Mouse (Mus musculus): ENCODE results near the gene Grip1. TPM values are rescaled to one million over a fixed set of nuclear protein-coding genes. Genes with fewer than 3 reads are reported as not detected.

Gene Grip1
- polyA plus RNA-seq, 1 experiment from 2014 or later = 1.7 TPM

DNA sequence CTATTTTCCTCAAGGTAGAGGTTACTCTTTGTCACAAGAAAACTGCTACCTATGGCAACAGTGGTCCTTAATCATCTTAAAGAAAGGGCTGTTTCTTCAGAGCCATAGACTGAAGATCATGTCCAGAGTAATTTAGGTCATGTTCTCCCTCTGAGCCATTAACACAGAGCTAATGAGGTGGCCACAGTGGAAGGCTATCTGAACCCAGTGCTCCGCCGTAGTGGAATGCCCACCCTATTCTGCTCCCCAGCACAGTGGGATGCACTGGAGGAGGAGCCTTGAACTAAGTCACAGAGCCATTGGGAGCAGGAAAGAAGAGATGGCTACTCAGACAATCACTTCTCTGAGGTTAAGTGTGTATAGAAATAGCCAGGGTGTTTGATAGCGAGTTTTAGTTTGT lies 133.3 kb downstream of the Grip1 start:
- Histone ChIP-seq H3K9ac (no peak overlapping the region), H3K9me3 (no peaks in the 10 kb centered on the region), H3K4me2 (replicated peaks) (no peak overlapping the region), H3K4me3 (replicated peaks) (no peak overlapping the region), H3K36me3 (no peaks in the 10 kb centered on the region), H3K27ac (no peak overlapping the region), H3K27me3 (replicated peaks) (no peaks in the 10 kb centered on the region), H3K4me1 (replicated peaks) (no peaks in the 10 kb centered on the region)
- whole genome bisulfite sequencing = 89% methylated on average over 3 of the region's 3 CpGs
- ATAC-seq = no peak

DNA sequence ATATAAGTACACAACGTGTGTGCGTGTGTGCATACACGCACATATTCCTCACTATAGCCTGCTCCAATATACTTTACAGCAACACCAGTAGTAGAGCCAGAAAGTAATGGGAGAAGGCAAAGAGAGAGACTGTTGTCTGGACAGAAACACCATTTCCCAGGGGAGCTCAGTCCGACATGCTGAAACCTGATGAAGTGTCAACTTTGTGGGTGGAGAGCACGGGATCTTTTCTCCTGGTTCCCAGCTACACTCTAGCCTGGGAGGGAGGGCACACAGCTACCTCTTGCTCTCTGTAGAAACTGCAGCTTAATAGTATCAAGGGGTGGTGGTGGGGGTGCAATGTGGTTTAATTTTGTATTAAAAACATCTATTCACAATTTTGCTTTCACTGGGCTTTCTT lies 143.2 kb downstream of the Grip1 start:
- no peaks in the 10 kb centered on the region for H3K27me3 ChIP-seq (replicated peaks)
- H3K27ac ChIP-seq = no peak overlapping the region
- H3K9me3 ChIP-seq = no peaks in the 10 kb centered on the region
- no peak for ATAC-seq
- 75% methylated on average over 5 of the region's 5 CpGs for WGBS
- H3K36me3 ChIP-seq = no peaks in the 10 kb centered on the region
- no peak overlapping the region for H3K9ac ChIP-seq
- no peak overlapping the region for H3K4me2 ChIP-seq (replicated peaks)
- H3K4me3 ChIP-seq (replicated peaks) = no peak overlapping the region
- H3K4me1 ChIP-seq (replicated peaks) = no peaks in the 10 kb centered on the region

DNA sequence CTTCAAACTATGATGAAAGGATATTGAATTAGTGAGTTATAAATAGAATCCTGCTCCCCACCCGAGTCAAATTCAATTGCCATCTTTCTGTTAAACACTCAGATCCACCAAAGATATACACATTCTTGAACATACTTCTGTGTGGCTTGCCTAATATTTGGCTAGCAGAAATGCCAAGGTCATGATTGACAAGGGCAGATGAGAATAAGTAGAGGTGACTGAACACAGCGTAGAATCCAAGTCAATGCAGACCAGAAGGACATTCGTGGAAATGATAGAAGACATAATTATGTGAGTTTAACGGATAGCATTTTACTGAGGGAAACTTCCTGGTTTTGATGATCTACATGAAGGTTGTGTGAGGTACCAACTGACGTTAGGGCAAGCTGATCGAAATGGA lies 153.9 kb downstream of the Grip1 start:
- Histone ChIP-seq H3K4me1 (replicated peaks) (no peaks in the 10 kb centered on the region), H3K4me2 (replicated peaks) (no peak overlapping the region), H3K9me3 (no peaks in the 10 kb centered on the region), H3K36me3 (no peaks in the 10 kb centered on the region), H3K27ac (no peak overlapping the region), H3K4me3 (replicated peaks) (no peak overlapping the region), H3K9ac (no peak overlapping the region), H3K27me3 (replicated peaks) (no peaks in the 10 kb centered on the region)
- ATAC-seq = no peak
- WGBS = 83% methylated on average over 6 of the region's 6 CpGs

DNA sequence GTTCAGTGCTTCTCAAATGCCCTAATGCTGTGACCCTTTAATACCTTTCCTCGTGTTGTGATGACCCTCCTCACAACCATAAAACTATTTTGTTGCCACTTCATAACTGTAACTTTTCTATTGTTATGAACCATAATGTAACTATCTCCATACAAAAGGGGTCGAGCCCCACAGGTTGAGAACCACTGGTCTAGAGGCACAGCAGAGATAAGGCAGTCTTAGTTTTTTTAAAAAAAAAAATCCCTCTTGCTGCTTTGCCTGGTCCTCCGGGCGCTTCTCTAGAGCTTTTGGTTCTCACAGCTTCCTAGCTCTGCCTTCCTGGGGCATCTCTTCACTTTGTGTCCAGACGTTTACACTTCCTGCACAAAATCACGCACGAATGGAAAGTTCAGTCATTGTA lies 155.4 kb downstream of the Grip1 start:
- no peak overlapping the region for H3K4me2 ChIP-seq (replicated peaks)
- H3K4me3 ChIP-seq (replicated peaks) = no peak overlapping the region
- no peak overlapping the region for H3K9ac ChIP-seq
- WGBS = 79% methylated on average over 7 of the region's 7 CpGs
- no peaks in the 10 kb centered on the region for H3K27me3 ChIP-seq (replicated peaks)
- no peaks in the 10 kb centered on the region for H3K36me3 ChIP-seq
- ATAC-seq = no peak
- no peak overlapping the region for H3K27ac ChIP-seq
- no peaks in the 10 kb centered on the region for H3K9me3 ChIP-seq
- H3K4me1 ChIP-seq (replicated peaks) = no peaks in the 10 kb centered on the region

DNA sequence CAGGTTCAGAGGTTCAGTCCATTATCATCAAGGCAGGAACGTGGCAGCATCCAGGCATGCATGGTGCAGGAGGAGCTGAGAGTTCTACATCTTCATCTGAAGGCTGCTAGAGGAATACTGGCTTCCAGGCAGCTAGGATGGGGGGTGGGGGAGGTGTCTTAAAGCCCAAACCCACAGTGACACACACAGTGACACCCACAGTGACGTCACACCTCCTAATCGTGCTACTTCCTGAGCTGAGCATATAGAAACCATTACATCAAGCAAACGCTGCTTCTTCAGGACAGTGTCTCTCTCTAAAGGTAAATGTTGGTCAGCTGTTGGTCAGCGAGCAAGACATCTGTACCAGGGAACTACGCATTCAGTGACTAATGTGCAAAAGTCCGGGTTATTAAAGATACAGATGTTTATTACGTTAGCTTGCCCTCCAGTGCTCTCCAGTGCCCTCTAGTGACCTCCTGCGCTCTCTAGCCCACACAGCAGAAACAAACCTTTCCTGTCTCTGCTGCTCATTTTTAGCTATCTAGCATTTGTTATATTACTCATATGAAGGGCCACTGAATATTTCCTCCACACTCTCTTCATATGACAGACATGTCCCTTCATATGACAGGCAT lies 156.8 kb downstream of the Grip1 start:
- 54% methylated on average over 9 of the region's 9 CpGs for WGBS
- Histone ChIP-seq H3K9me3 (no peaks in the 10 kb centered on the region), H3K4me1 (replicated peaks) (peaks cover 4% of the 10 kb centered on the region), H3K27ac (no peak overlapping the region), H3K4me3 (replicated peaks) (no peak overlapping the region), H3K9ac (no peak overlapping the region), H3K27me3 (replicated peaks) (no peaks in the 10 kb centered on the region), H3K36me3 (no peaks in the 10 kb centered on the region), H3K4me2 (replicated peaks) (peak overlapping the region; percentile 22; the same call in 1 of the 2 replicates)
- no peak for ATAC-seq

DNA sequence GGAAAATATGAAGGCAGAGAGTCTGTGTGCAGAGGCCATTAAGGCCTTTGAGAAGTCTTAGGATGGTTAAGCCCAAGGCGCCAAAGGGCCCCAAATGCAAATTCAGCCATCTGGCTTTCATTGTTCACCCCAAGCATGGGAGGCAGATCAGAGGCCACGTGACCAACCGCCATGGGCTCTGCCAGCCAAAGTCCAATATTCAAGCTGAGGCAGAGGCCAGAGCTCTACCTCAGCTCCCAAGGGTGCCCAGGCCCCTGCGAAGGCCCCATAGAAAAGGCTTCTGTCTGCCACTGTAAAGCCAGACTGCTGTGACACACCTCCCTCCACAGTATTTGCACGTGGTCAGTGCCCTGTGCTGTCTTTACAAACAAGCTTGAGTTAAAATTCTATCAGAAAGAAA lies 158.4 kb downstream of the Grip1 start:
- Histone ChIP-seq H3K36me3 (no peaks in the 10 kb centered on the region), H3K9me3 (no peaks in the 10 kb centered on the region), H3K4me2 (replicated peaks) (no peak overlapping the region), H3K4me1 (replicated peaks) (peaks cover 9% of the 10 kb centered on the region), H3K27ac (no peak overlapping the region), H3K9ac (no peak overlapping the region), H3K4me3 (replicated peaks) (no peak overlapping the region), H3K27me3 (replicated peaks) (no peaks in the 10 kb centered on the region)
- no peak for ATAC-seq
- 89% methylated on average over 5 of the region's 5 CpGs for WGBS

DNA sequence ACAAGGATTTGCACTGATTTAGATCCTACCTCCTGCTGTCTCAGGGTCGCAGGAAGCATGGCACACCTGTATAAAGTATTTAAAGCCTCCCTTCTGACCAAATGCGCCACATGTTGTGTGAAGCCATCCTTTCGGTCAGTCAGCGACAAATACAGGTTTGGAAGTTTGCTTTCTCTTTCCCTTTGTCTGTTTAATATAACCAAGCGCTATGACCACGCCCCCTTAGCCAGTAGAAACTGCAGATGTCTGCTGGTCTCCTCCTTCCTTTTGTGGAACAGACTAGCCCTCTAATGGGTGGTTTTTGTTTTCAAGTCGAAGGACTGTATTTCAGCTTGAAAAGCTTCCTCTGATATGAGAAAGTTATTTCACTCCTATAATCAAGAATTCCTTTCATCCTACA lies 161.1 kb downstream of the Grip1 start:
- no peak overlapping the region for H3K27ac ChIP-seq
- no peaks in the 10 kb centered on the region for H3K27me3 ChIP-seq (replicated peaks)
- H3K36me3 ChIP-seq = no peaks in the 10 kb centered on the region
- ATAC-seq = peak; percentile 65
- 37% methylated on average over 7 of the region's 7 CpGs for WGBS
- no peak overlapping the region for H3K9ac ChIP-seq
- H3K9me3 ChIP-seq = no peaks in the 10 kb centered on the region
- peak overlapping the region; percentile 46 for H3K4me2 ChIP-seq (replicated peaks)
- H3K4me3 ChIP-seq (replicated peaks) = 0 out of 2 replicates have a peak overlapping the region, but pooled peaks have one; percentile 12
- H3K4me1 ChIP-seq (replicated peaks) = peaks cover 9% of the 10 kb centered on the region

DNA sequence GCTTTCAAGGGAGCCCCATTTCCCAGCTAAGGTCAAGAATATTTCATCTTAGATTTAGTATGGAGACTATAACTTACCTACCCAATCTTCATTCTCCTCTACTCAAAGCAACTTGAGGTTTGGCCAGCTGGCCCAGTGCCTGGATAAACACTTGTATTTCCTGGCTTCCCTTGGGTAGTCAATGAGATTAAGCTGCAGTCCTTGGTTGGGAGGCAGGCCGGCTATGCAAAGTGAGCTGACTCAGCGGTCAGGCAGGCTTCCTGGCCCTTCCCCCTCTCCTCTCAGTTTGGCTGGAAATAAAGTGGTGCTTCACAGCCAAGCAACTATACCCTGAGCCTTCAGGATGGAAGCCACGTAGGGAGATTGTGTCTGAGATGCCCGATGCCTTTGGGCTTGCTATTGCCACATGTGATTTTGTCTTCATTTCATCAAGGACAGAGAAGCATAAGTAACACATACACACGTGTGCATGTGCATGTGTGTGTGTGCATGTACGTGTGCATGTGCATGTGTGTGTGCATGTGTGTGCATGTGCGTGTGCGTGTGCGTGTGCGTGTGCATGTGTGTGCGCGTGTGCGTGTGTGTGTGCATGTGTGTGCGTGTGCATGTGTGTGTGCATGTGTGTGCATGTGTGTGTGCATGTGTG lies 161.7 kb downstream of the Grip1 start:
- Histone ChIP-seq H3K9me3 (no peaks in the 10 kb centered on the region), H3K4me2 (replicated peaks) (peak overlapping the region; percentile 46; the same call in 1 of the 2 replicates), H3K27ac (no peak overlapping the region), H3K4me3 (replicated peaks) (no peak overlapping the region), H3K36me3 (no peaks in the 10 kb centered on the region), H3K4me1 (replicated peaks) (peaks cover 9% of the 10 kb centered on the region), H3K9ac (no peak overlapping the region), H3K27me3 (replicated peaks) (no peaks in the 10 kb centered on the region)
- WGBS = 70% methylated on average over 14 of the region's 14 CpGs
- ATAC-seq = peak; percentile 92

DNA sequence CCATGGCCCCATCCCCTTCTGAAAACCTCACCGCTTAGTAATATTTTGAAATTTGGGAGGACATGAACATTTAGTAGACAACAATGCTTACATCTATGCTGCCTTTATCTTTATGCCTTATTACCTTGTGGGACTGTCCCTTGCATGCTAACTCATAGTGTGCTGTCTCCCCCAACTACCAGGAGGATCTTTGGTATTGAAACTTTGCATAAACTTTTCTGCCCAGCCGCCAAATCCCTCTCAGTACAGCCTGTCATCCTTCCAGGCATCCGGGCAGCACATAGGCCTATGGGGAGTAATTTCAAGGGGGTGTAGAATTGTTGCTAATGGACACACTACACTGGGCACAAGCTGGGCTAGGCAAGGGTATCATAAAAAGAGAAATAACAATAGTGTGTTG lies 162.4 kb downstream of the Grip1 start:
- H3K9me3 ChIP-seq = no peaks in the 10 kb centered on the region
- H3K4me1 ChIP-seq (replicated peaks) = peaks cover 9% of the 10 kb centered on the region
- 77% methylated on average over 3 of the region's 3 CpGs for WGBS
- no peak overlapping the region for H3K4me3 ChIP-seq (replicated peaks)
- no peak for ATAC-seq
- no peak overlapping the region for H3K4me2 ChIP-seq (replicated peaks)
- no peaks in the 10 kb centered on the region for H3K36me3 ChIP-seq
- no peak overlapping the region for H3K9ac ChIP-seq
- no peak overlapping the region for H3K27ac ChIP-seq
- H3K27me3 ChIP-seq (replicated peaks) = no peaks in the 10 kb centered on the region

DNA sequence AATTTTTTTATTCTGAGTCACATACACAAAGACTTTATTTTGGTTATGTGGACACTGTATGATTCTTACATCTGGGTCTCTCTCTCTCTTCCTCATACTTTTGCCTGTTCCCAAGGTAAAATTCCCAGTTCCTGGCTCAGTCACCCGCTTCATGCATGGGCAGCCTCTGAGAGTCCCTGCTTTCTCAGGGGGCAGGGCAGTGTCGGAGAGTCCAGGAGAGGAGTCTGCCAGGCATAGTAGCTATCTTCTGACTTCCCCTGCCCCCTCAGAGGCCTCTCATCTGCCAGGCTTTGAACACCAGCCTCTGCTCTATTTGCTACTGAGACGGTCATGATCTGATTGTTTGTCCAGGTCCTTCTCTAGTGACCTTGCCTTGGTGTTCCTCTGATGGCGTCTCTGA lies 175.0 kb downstream of the Grip1 start:
- no peak overlapping the region for H3K27ac ChIP-seq
- no peaks in the 10 kb centered on the region for H3K4me1 ChIP-seq (replicated peaks)
- no peak overlapping the region for H3K4me3 ChIP-seq (replicated peaks)
- no peak overlapping the region for H3K9ac ChIP-seq
- H3K9me3 ChIP-seq = no peaks in the 10 kb centered on the region
- H3K36me3 ChIP-seq = no peaks in the 10 kb centered on the region
- H3K27me3 ChIP-seq (replicated peaks) = no peaks in the 10 kb centered on the region
- ATAC-seq = no peak
- WGBS = 68% methylated on average over 4 of the region's 4 CpGs
- no peak overlapping the region for H3K4me2 ChIP-seq (replicated peaks)

DNA sequence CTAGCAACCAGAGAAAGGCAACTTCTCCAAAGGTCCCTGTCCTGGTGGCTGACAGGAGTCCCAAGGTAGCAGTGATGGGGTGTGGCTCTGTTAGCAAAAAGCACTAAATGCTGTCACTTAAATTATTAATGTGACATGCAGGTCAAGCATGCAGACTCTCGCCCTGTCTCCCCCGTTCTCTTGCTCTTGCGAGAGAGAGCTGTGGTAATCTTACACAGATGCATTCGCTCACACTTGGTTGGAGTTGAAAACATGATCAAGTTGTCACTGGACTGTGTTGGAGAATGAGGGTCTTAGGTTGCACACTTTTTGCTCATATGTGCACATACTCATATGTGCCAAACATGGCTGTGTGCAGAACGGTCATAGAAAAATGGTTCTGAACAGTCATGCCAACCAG lies 176.8 kb downstream of the Grip1 start:
- Histone ChIP-seq H3K9me3 (no peaks in the 10 kb centered on the region), H3K4me1 (replicated peaks) (no peaks in the 10 kb centered on the region), H3K4me2 (replicated peaks) (no peak overlapping the region), H3K36me3 (no peaks in the 10 kb centered on the region), H3K9ac (no peak overlapping the region), H3K4me3 (replicated peaks) (no peak overlapping the region), H3K27me3 (replicated peaks) (no peaks in the 10 kb centered on the region), H3K27ac (no peak overlapping the region)
- ATAC-seq = no peak
- 82% methylated on average over 5 of the region's 5 CpGs for WGBS

DNA sequence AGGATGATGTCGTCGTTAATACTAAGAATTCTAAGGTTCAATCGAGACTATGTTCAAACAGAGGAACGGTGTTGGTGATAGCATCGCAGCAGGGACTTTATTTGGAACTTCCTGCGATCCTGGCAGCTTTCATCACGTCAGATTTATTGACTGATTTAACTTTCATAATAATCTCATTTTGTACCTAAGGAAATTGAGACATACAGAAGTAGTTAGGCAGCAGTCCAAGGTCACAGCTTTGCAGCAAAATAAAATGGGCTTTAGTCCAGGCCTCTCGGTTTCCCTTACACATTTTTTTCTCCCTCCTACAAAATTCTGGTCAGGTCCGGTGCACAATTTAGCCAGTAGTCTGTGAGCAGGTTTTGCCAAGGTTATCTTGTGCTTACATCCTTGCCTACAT lies 178.3 kb downstream of the Grip1 start:
- Histone ChIP-seq H3K36me3 (no peaks in the 10 kb centered on the region), H3K4me3 (replicated peaks) (no peak overlapping the region), H3K27ac (no peak overlapping the region), H3K27me3 (replicated peaks) (no peaks in the 10 kb centered on the region), H3K4me2 (replicated peaks) (no peak overlapping the region), H3K9me3 (no peaks in the 10 kb centered on the region), H3K9ac (no peak overlapping the region), H3K4me1 (replicated peaks) (no peaks in the 10 kb centered on the region)
- ATAC-seq = no peak
- WGBS = 72% methylated on average over 9 of the region's 9 CpGs

DNA sequence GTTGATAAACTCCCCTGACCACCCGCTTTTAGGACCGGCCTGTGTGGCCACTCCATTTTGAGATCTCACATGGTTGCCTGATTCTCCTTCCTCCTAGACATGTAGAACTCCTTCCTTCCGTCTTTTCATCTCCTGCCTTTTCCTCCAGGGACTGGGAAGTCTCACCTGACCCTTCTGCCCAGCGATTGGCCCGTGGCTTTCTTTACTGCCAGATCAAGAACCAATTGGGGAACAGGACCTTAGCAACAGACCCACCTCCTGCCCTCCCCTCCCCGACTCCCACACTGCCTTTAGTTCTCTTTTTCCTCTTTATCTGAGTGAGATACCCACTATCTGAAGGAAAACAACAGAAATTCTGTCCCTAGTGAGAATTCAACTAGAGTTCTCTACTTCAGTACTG lies 180.9 kb downstream of the Grip1 start:
- Histone ChIP-seq H3K27ac (no peak overlapping the region), H3K9ac (no peak overlapping the region), H3K4me3 (replicated peaks) (no peak overlapping the region), H3K9me3 (no peaks in the 10 kb centered on the region), H3K27me3 (replicated peaks) (no peaks in the 10 kb centered on the region), H3K4me1 (replicated peaks) (no peaks in the 10 kb centered on the region), H3K4me2 (replicated peaks) (no peak overlapping the region), H3K36me3 (no peaks in the 10 kb centered on the region)
- peak; percentile 85 for ATAC-seq
- 64% methylated on average over 6 of the region's 6 CpGs for WGBS

All from intestine, embryonic 15.5 days (tissue).